Mouse (Mus musculus): ENCODE data around the gene Cacna1g. TPM values are rescaled to one million over a fixed set of nuclear protein-coding genes. Genes with fewer than 3 reads are reported as not detected.

Gene Cacna1g
- 2.3 and 6.5 TPM in 2 replicates for polyA plus RNA-seq (2012; rRNA removed)

DNA sequence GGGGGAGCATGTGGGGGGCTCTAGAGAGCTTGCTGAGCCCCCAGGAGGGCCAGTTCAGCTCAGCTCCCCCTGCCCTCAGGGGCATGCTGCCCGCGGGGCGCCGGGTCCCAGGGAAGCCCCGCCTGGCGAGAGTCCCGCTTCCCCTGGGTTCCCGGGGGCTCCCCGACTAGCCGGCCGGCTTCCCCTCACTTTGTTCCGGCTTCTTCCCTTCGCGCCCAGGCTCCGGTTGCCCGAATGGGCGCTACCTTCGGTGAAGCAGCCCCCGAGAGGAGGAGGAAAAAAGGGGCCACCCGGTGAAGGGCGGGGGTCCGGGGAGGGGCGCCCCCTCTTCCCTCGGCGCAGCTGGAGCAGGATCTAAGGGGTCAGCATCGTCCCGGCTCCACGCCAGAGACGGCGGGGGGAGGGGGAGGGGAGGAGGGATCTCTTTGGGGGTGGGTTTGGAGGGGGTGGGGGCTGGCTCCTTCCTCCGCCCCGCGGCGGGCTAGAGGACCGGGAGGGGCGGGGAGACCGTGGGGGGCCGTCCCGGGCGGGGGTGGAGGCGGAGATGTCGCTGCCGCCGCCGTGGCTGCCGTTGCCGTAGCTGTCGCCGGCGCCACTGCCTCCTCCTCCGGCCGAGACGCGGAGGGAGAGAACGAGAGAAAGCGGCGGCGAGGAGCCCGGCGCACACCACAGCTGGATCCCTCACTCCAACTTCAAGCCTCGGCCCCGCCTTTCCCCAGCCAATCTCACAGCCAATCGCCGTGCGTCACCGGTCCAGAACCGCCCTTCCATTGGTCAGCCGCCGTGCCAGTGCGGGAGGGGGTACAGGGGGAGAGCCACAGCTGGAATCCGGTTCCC lies at the start of gene Cacna1g:
TSS of gene Cacna1g (minus strand) at position 492 of the 837 bp plus-strand sequence.
- Histone ChIP-seq H3K27me3 (ENCODE audit: control insufficient read depth, insufficient read depth, low read length) (peaks cover 26% of the 10 kb centered on the region), H3K27ac (ENCODE audit: control insufficient read depth, insufficient read depth, low read length) (no peak within 1 kb of the TSS), H3K4me1 (replicated peaks; ENCODE audit: control insufficient read depth, insufficient read depth, low read length) (peaks cover 17% of the 10 kb centered on the region), H3K4me3 (ENCODE audit: control insufficient read depth, insufficient read depth, low read length) (peak within 1 kb of the TSS; percentile 15), H3K36me3 (ENCODE audit: control insufficient read depth, insufficient read depth, low read length) (no peaks in the 10 kb centered on the region)
- peak; percentile 76 for DNase-seq
- TF ChIP-seq POLR2A (IDR thresholded peaks at IDR 0.05; ENCODE audit: control insufficient read depth, extremely low read depth, insufficient read depth, low read length, poor library complexity) (no peak), CTCF (IDR thresholded peaks at IDR 0.05; ENCODE audit: borderline replicate concordance, control insufficient read depth, extremely low read depth, insufficient read depth, low read length, poor library complexity) (no peak)
- WGBS = under 1% methylated on average over 53 of the region's 71 CpGs

DNA sequence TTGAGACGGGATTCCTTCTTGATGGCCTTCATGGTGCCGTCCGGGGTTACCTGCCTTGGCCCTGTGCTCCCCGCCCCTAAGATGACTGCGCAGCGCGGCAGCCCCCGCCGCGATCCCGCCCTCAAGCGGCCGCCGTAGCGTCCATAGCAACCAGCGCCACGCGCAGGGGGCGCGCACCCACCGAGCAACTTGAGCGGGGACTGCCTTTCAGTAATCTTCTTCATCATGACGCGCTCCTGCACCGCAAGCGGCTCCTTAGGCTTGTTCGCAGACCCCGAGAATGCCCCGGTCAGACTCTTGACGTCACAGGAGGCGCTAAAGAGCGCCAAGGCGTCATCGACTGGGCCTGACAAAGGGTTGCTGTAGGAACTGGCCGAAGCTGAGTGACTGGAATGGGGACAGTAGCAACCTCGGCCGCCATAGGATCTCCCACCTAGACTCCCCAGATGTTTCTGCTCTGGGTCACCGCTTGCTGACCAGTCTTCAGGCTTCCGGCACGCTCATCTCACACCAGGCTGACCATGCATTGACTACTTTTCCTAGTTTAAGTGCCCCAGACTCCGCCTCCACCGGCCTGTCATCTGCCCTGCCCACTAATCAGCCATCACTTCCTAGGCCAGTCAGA lies 47.3 kb upstream of the Cacna1g start, which contains the start of gene Mycbpap:
TSS of gene Mycbpap (minus strand) at position 524 of the 625 bp plus-strand sequence.
- WGBS = 6% methylated on average over 41 of the region's 42 CpGs
- TF ChIP-seq CTCF (IDR thresholded peaks at IDR 0.05; ENCODE audit: borderline replicate concordance, control insufficient read depth, extremely low read depth, insufficient read depth, low read length, poor library complexity) (no peak), POLR2A (IDR thresholded peaks at IDR 0.05; ENCODE audit: control insufficient read depth, extremely low read depth, insufficient read depth, low read length, poor library complexity) (no peak)
- peak; percentile 14 for DNase-seq
- H3K27me3 ChIP-seq (ENCODE audit: control insufficient read depth, insufficient read depth, low read length) = no peaks in the 10 kb centered on the region
- no peak within 1 kb of the TSS for H3K27ac ChIP-seq (ENCODE audit: control insufficient read depth, insufficient read depth, low read length)
- peak within 1 kb of the TSS; percentile 26 for H3K4me3 ChIP-seq (ENCODE audit: control insufficient read depth, insufficient read depth, low read length)
- no peaks in the 10 kb centered on the region for H3K36me3 ChIP-seq (ENCODE audit: control insufficient read depth, insufficient read depth, low read length)
- no peaks in the 10 kb centered on the region; the same call in 1 of the 2 replicates for H3K4me1 ChIP-seq (replicated peaks; ENCODE audit: control insufficient read depth, insufficient read depth, low read length)

DNA sequence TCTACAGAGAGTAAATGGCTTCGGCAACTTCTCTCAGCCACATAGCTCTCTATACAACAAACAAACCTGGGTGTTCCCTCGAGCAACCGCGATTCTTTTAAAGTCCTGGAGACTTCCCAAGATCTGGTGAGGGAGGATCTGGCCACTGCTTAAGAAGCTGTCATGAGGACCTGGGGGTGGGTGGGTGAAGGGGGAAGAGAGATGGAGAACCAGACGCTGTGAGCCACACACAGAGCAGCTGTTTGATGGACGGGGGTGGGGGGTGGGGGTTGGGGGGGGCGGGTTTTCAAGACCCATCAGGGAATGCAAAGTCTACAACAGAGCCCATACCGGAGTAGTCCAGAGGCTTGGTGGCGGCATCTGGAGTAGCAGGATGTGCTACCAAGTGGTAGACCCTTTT lies 39.5 kb upstream of the Cacna1g start:
- TF ChIP-seq POLR2A (IDR thresholded peaks at IDR 0.05; ENCODE audit: control insufficient read depth, extremely low read depth, insufficient read depth, low read length, poor library complexity) (no peak), CTCF (IDR thresholded peaks at IDR 0.05; ENCODE audit: borderline replicate concordance, control insufficient read depth, extremely low read depth, insufficient read depth, low read length, poor library complexity) (no peak)
- 75% methylated on average over 9 of the region's 9 CpGs for WGBS
- no peak for DNase-seq
- H3K27me3 ChIP-seq (ENCODE audit: control insufficient read depth, insufficient read depth, low read length) = no peaks in the 10 kb centered on the region
- H3K4me3 ChIP-seq (ENCODE audit: control insufficient read depth, insufficient read depth, low read length) = no peak overlapping the region
- H3K36me3 ChIP-seq (ENCODE audit: control insufficient read depth, insufficient read depth, low read length) = no peaks in the 10 kb centered on the region
- H3K4me1 ChIP-seq (replicated peaks; ENCODE audit: control insufficient read depth, insufficient read depth, low read length) = no peaks in the 10 kb centered on the region
- H3K27ac ChIP-seq (ENCODE audit: control insufficient read depth, insufficient read depth, low read length) = no peak overlapping the region

DNA sequence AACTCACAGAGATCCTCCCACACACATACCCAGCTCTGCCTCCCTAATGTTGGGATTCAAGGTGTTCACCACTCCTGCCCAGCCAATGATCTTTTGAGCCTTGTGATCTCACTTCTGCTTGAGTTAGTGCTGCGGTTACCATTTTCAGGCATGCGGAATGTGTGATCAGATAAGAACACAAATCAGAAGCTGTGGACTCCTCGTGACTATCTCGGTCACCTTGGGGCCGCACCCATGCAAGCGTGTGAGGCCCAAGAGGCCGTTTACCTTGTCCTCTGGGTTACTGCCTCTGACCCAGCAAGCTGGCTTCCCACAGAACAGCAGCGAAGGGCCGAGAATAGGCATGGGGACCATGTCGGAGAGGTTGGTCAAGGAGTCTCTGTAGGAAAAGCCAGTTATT lies 35.0 kb upstream of the Cacna1g start:
- no peaks in the 10 kb centered on the region for H3K27me3 ChIP-seq (ENCODE audit: control insufficient read depth, insufficient read depth, low read length)
- H3K4me1 ChIP-seq (replicated peaks; ENCODE audit: control insufficient read depth, insufficient read depth, low read length) = no peaks in the 10 kb centered on the region
- no peak overlapping the region for H3K4me3 ChIP-seq (ENCODE audit: control insufficient read depth, insufficient read depth, low read length)
- 91% methylated on average over 10 of the region's 10 CpGs for WGBS
- no peak for DNase-seq
- TF ChIP-seq CTCF (IDR thresholded peaks at IDR 0.05; ENCODE audit: borderline replicate concordance, control insufficient read depth, extremely low read depth, insufficient read depth, low read length, poor library complexity) (no peak), POLR2A (IDR thresholded peaks at IDR 0.05; ENCODE audit: control insufficient read depth, extremely low read depth, insufficient read depth, low read length, poor library complexity) (no peak)
- no peaks in the 10 kb centered on the region for H3K36me3 ChIP-seq (ENCODE audit: control insufficient read depth, insufficient read depth, low read length)
- H3K27ac ChIP-seq (ENCODE audit: control insufficient read depth, insufficient read depth, low read length) = no peak overlapping the region

DNA sequence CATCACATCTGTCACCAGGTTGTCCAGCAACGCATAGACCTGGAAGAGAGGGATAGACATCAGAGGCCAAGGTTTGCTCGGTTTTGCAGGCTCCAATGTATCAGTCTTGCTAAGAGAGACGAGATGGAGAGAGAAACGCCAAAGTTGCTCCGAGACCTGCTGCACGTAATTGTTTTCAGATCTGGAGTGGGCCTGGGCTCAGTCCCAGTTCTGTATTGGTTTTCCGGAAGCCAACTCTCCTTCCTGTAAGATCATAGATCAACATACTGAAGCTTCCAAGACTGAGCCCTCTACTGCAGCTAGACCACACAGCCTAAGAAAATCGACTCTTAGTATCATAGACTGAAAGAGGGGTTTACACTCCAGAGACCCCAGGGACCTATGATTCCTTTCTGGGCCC lies 27.5 kb upstream of the Cacna1g start:
- H3K27me3 ChIP-seq (ENCODE audit: control insufficient read depth, insufficient read depth, low read length) = peaks cover 9% of the 10 kb centered on the region; the same call in 1 of the 2 replicates
- 91% methylated on average over 8 of the region's 8 CpGs for WGBS

DNA sequence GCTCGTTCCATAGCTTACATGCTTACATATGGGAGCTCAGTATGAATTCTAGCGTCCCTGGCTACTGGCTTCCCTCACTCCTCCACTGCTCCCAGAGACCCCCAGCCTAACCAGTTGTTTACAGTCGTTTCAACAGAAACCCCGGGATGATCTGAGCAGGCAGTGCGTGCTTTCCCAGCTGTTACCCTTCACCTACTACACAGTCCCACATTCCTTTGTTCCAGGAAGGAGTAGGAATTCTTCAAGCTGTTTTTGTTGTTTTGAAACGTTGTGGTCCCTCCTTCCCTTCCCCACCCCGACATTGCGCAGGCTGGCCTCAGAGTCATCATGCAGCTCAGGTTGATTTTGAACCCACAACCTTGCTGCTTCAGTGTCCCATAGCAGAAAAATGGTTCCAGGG lies 26.4 kb upstream of the Cacna1g start:
- Histone ChIP-seq H3K4me1 (replicated peaks; ENCODE audit: control insufficient read depth, insufficient read depth, low read length) (no peaks in the 10 kb centered on the region), H3K27me3 (ENCODE audit: control insufficient read depth, insufficient read depth, low read length) (peaks cover 9% of the 10 kb centered on the region; the same call in 1 of the 2 replicates), H3K4me3 (ENCODE audit: control insufficient read depth, insufficient read depth, low read length) (no peak overlapping the region), H3K36me3 (ENCODE audit: control insufficient read depth, insufficient read depth, low read length) (no peaks in the 10 kb centered on the region), H3K27ac (ENCODE audit: control insufficient read depth, insufficient read depth, low read length) (no peak overlapping the region)
- no peak for DNase-seq
- WGBS = 65% methylated on average over 8 of the region's 8 CpGs
- no peak for TF ChIP-seq CTCF (IDR thresholded peaks at IDR 0.05; ENCODE audit: borderline replicate concordance, control insufficient read depth, extremely low read depth, insufficient read depth, low read length, poor library complexity)
- no peak for TF ChIP-seq POLR2A (IDR thresholded peaks at IDR 0.05; ENCODE audit: control insufficient read depth, extremely low read depth, insufficient read depth, low read length, poor library complexity)

More for the DNA sequence above, 27.5 kb upstream of the Cacna1g start:
- Histone ChIP-seq H3K27ac (ENCODE audit: control insufficient read depth, insufficient read depth, low read length) (no peak overlapping the region), H3K4me3 (ENCODE audit: control insufficient read depth, insufficient read depth, low read length) (no peak overlapping the region), H3K36me3 (ENCODE audit: control insufficient read depth, insufficient read depth, low read length) (no peaks in the 10 kb centered on the region), H3K4me1 (replicated peaks; ENCODE audit: control insufficient read depth, insufficient read depth, low read length) (no peaks in the 10 kb centered on the region)
- DNase-seq = no peak
- no peak for TF ChIP-seq POLR2A (IDR thresholded peaks at IDR 0.05; ENCODE audit: control insufficient read depth, extremely low read depth, insufficient read depth, low read length, poor library complexity)
- no peak for TF ChIP-seq CTCF (IDR thresholded peaks at IDR 0.05; ENCODE audit: borderline replicate concordance, control insufficient read depth, extremely low read depth, insufficient read depth, low read length, poor library complexity)

All from thymus, adult 2 months (tissue).